Mouse (Mus musculus): ENCODE measurements around the gene Cyp4f17. TPM values are rescaled to one million over a fixed set of nuclear protein-coding genes. Genes with fewer than 3 reads are reported as not detected.
"Not testable (repeated sequence)": the region's sequence is repeated elsewhere in the genome, so short reads cannot be mapped to it uniquely, and the experiment has no call there.

Cyp4f17 gene
- total RNA-seq, 1 experiment: 7.2 TPM

DNA sequence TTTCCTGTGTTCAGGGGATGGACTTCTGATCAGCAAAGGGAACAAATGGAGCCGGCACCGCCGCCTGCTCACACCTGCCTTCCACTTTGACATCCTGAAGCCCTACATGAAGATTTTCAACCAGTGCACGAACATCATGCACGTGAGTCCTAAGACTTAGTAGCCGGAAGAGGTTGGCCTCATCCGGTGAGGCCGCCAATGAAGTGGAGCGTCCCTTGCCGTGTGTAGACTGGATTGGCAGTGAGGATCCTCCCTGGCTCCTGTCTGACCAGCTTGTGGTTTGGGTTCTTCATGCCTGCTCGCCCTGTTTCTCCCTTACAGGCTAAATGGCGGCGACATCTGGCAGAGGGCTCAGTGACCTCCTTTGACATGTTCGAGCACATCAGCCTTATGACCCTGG lies 24.1 kb upstream of the Cyp4f17 start:
- H3K9ac ChIP-seq (ENCODE audit: insufficient read depth, low read depth, low read length, poor library complexity, severe bottlenecking): peak overlapping the region; percentile 44; the same call in 1 of the 2 replicates
- H3K4me1 ChIP-seq (ENCODE audit: control insufficient read depth in 2 of 2, insufficient read depth in 2 of 2, low read length in 2 of 2, poor library complexity in 1 of 2): peaks cover 4 to 9% of the 10 kb centered on the region in 2 experiments; a peak in 2 of 4 replicates
- H3K4me3 ChIP-seq (ENCODE audit: insufficient read depth in 1 of 2, low read depth in 1 of 2, low read length in 2 of 2, poor library complexity in 1 of 2, severe bottlenecking in 1 of 2): peak overlapping the region; percentile 14 to 53; a peak in 3 of 4 replicates
- no peaks in the 10 kb centered on the region for H3K36me3 ChIP-seq (ENCODE audit: control insufficient read depth, insufficient read depth, low read length, poor library complexity, severe bottlenecking)
- TF ChIP-seq CHD2 (IDR thresholded peaks at IDR 0.05; ENCODE audit: low read depth, low read length) (no peak), MAFK (IDR thresholded peaks at IDR 0.05; ENCODE audit: insufficient read depth, low read depth, low read length) (no peak)
- in situ Hi-C loops (cut with MboI; ENCODE audit: low sequenced_read_pairs in 2 of 2, unreplicated experiment in 2 of 2): no loop called here
- DNase-seq (ENCODE audit: low read depth, low spot score): no peak
- no peaks in the 10 kb centered on the region for H3K9me3 ChIP-seq (ENCODE audit: control insufficient read depth, insufficient read depth, low read depth, low read length)
- no peak overlapping the region for H3K27ac ChIP-seq (ENCODE audit: insufficient read depth, low read depth, low read length, poor library complexity, severe bottlenecking)

DNA sequence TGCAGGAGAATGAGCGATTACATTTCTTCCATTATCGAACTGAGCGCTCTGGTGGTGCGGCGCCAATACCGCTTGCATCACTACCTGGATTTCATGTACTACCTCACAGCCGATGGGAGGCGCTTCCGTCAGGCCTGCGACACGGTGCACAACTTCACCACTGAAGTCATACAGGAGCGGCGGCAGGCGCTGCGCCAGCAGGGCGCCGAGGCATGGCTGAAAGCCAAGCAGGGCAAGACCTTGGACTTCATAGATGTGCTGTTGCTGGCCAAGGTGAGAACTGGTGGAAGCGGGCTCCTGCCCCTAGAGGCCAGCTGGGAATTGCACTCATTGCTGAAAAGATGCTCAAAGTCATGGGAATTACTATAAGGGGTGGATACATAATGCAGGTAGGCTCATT lies 22.6 kb upstream of the Cyp4f17 start:
- H3K9ac ChIP-seq (ENCODE audit: insufficient read depth, low read depth, low read length, poor library complexity, severe bottlenecking): peak overlapping the region; percentile 59; the same call in 1 of the 2 replicates

DNA sequence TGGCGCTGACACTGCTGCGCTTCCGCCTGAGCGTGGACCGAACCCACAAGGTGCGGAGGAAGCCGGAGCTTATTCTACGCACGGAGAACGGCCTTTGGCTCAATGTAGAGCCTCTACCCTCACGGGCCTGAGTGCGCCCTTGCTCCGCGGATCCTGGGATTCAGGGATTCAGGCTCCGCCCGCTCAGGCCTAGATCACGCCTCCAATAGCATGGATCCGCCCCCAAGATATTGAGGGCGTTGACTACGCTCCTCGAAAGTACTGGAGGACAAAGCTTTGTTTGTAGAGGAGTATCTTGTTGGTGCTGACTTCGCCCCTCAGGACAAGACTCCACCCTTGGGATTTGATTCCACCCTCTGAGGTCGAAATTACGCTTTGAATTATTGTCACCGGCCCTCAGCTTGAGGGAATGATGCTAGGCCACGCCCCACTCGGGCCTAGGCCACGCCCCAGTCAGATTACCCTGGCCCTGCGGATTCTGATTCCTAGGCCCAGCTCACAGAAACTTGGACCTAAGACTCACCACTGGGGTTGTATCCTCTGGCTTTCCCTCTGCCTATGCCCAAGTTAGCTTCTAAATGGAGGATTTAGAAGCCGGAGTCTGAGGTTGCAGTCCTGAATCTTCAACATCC lies 13.4 kb upstream of the Cyp4f17 start:
- Histone ChIP-seq H3K4me1 (ENCODE audit: control insufficient read depth in 2 of 2, insufficient read depth in 2 of 2, low read length in 2 of 2, poor library complexity in 1 of 2) (no peaks in the 10 kb centered on the region), H3K27ac (ENCODE audit: insufficient read depth, low read depth, low read length, poor library complexity, severe bottlenecking) (no peak overlapping the region), H3K9ac (ENCODE audit: insufficient read depth, low read depth, low read length, poor library complexity, severe bottlenecking) (peak overlapping the region; percentile 28), H3K4me3 (ENCODE audit: insufficient read depth in 1 of 2, low read depth in 1 of 2, low read length in 2 of 2, poor library complexity in 1 of 2, severe bottlenecking in 1 of 2) (peak overlapping the region; percentile 64 to 66), H3K36me3 (ENCODE audit: control insufficient read depth, insufficient read depth, low read length, poor library complexity, severe bottlenecking) (no peaks in the 10 kb centered on the region), H3K9me3 (ENCODE audit: control insufficient read depth, insufficient read depth, low read depth, low read length) (no peaks in the 10 kb centered on the region)
- in situ Hi-C loops (cut with MboI; ENCODE audit: low sequenced_read_pairs in 2 of 2, unreplicated experiment in 2 of 2): loop anchor here in 1 of 2 experiments (10.0 kb wide), 1 partner anchor 148 kb away; no protein-coding TSS in a partner anchor
- peak; percentile 83 for DNase-seq (ENCODE audit: low read depth, low spot score)
- TF ChIP-seq CHD2 (IDR thresholded peaks at IDR 0.05; ENCODE audit: low read depth, low read length): no peak
- TF ChIP-seq ZC3H11A (IDR thresholded peaks at IDR 0.05; ENCODE audit: borderline replicate concordance, low read depth, low read length): no peak
- TF ChIP-seq ZNF384 (IDR thresholded peaks at IDR 0.05; ENCODE audit: low read depth, low read length): no peak
- no peak for TF ChIP-seq MAFK (IDR thresholded peaks at IDR 0.05; ENCODE audit: insufficient read depth, low read depth, low read length)
- TF ChIP-seq HCFC1 (IDR thresholded peaks at IDR 0.05; ENCODE audit: borderline replicate concordance, insufficient read depth, low read length): no peak

More for the DNA sequence above, 22.6 kb upstream of the Cyp4f17 start:
- peaks cover 4 to 9% of the 10 kb centered on the region in 2 experiments; a peak in 2 of 4 replicates for H3K4me1 ChIP-seq (ENCODE audit: control insufficient read depth in 2 of 2, insufficient read depth in 2 of 2, low read length in 2 of 2, poor library complexity in 1 of 2)
- H3K36me3 ChIP-seq (ENCODE audit: control insufficient read depth, insufficient read depth, low read length, poor library complexity, severe bottlenecking): no peaks in the 10 kb centered on the region
- H3K4me3 ChIP-seq (ENCODE audit: insufficient read depth in 1 of 2, low read depth in 1 of 2, low read length in 2 of 2, poor library complexity in 1 of 2, severe bottlenecking in 1 of 2): peak overlapping the region; percentile 26 to 65; a peak in 3 of 4 replicates
- in situ Hi-C loops (cut with MboI; ENCODE audit: low sequenced_read_pairs in 2 of 2, unreplicated experiment in 2 of 2): no loop called here
- TF ChIP-seq MAFK (IDR thresholded peaks at IDR 0.05; ENCODE audit: insufficient read depth, low read depth, low read length): no peak
- TF ChIP-seq ZNF384 (IDR thresholded peaks at IDR 0.05; ENCODE audit: low read depth, low read length): no peak
- TF ChIP-seq ZC3H11A (IDR thresholded peaks at IDR 0.05; ENCODE audit: borderline replicate concordance, low read depth, low read length): no peak
- no peak for TF ChIP-seq CHD2 (IDR thresholded peaks at IDR 0.05; ENCODE audit: low read depth, low read length)
- no peak for TF ChIP-seq HCFC1 (IDR thresholded peaks at IDR 0.05; ENCODE audit: borderline replicate concordance, insufficient read depth, low read length)
- no peak overlapping the region for H3K27ac ChIP-seq (ENCODE audit: insufficient read depth, low read depth, low read length, poor library complexity, severe bottlenecking)
- DNase-seq (ENCODE audit: low read depth, low spot score): peak; percentile 64
- H3K9me3 ChIP-seq (ENCODE audit: control insufficient read depth, insufficient read depth, low read depth, low read length): no peaks in the 10 kb centered on the region

- TF ChIP-seq ZC3H11A (IDR thresholded peaks at IDR 0.05; ENCODE audit: borderline replicate concordance, low read depth, low read length): peak; percentile 30; the same call in 1 of the 2 replicates
- no peak for TF ChIP-seq ZNF384 (IDR thresholded peaks at IDR 0.05; ENCODE audit: low read depth, low read length)
- Histone ChIP-seq H3K4me3 (ENCODE audit: insufficient read depth in 1 of 2, low read depth in 1 of 2, low read length in 2 of 2, poor library complexity in 1 of 2, severe bottlenecking in 1 of 2) (no peak overlapping the region), H3K9ac (ENCODE audit: insufficient read depth, low read depth, low read length, poor library complexity, severe bottlenecking) (no peak overlapping the region), H3K9me3 (ENCODE audit: control insufficient read depth, insufficient read depth, low read depth, low read length) (no peaks in the 10 kb centered on the region), H3K27ac (ENCODE audit: insufficient read depth, low read depth, low read length, poor library complexity, severe bottlenecking) (no peak overlapping the region), H3K36me3 (ENCODE audit: control insufficient read depth, insufficient read depth, low read length, poor library complexity, severe bottlenecking) (no peaks in the 10 kb centered on the region), H3K4me1 (ENCODE audit: control insufficient read depth in 2 of 2, insufficient read depth in 2 of 2, low read length in 2 of 2, poor library complexity in 1 of 2) (no peaks in the 10 kb centered on the region)
- DNase-seq (ENCODE audit: low read depth, low spot score): peak; percentile 60
- in situ Hi-C loops (cut with MboI; ENCODE audit: low sequenced_read_pairs in 2 of 2, unreplicated experiment in 2 of 2): loop anchor here in 1 of 2 experiments (10.0 kb wide), 1 partner anchor 150 kb away; no protein-coding TSS in a partner anchor
Measured at GRCm38 (mm10) chr17:32494601-32495000, 11.2 kb upstream of the Cyp4f17 start.

DNA sequence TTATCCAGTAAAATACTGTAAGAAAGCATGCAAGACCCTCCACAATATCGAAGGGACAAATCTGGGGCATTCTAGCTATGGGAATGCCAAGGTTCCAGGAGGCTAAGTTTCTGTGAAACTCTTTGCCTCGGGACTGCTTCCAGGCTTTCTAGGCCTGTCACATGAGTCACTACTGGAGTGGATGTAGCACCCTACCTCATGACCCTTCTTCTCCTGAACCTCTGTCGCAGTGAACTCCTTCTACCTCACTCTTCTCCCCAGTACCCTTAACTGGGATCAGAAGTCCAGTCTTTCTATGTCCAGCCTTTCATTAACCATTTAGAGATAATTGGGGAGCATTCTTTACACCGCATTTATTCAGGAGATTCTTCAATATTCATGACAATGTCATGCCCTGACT lies 5.3 kb upstream of the Cyp4f17 start:
- H3K27ac ChIP-seq (ENCODE audit: insufficient read depth, low read depth, low read length, poor library complexity, severe bottlenecking); H3K4me1 ChIP-seq (ENCODE audit: control insufficient read depth in 2 of 2, insufficient read depth in 2 of 2, low read length in 2 of 2, poor library complexity in 1 of 2); H3K9me3 ChIP-seq (ENCODE audit: control insufficient read depth, insufficient read depth, low read depth, low read length); DNase-seq (ENCODE audit: low read depth, low spot score); H3K36me3 ChIP-seq (ENCODE audit: control insufficient read depth, insufficient read depth, low read length, poor library complexity, severe bottlenecking); H3K4me3 ChIP-seq (ENCODE audit: insufficient read depth in 1 of 2, low read depth in 1 of 2, low read length in 2 of 2, poor library complexity in 1 of 2, severe bottlenecking in 1 of 2); H3K9ac ChIP-seq (ENCODE audit: insufficient read depth, low read depth, low read length, poor library complexity, severe bottlenecking); in situ Hi-C loops (cut with MboI; ENCODE audit: low sequenced_read_pairs in 2 of 2, unreplicated experiment in 2 of 2): not testable (repeated sequence)

Data from ES-E14 (cell line).